Comparison of ENCODE assay signal across 8 mouse cellular contexts in genomic region chr7:127023272-127023691, GRCm38 (mm10). TPM values are rescaled to one million over a fixed set of nuclear protein-coding genes. Genes with fewer than 3 reads are reported as not detected.
DNase-seq lines count a peak whose midpoint lies in the region; ATAC-seq lines count a peak whose summit lies in the region.

No protein-coding gene starts in this region.

- H3K4me1 ChIP-seq in lung, embryonic 16.5 days (replicated peaks; ENCODE audit: control insufficient read depth, insufficient read depth, low read length): peaks cover 62% of the 10 kb centered on the region
- H3K4me1 ChIP-seq in hindbrain, embryonic 10.5 days (replicated peaks): peaks cover 84% of the 10 kb centered on the region
- peaks cover 77% of the 10 kb centered on the region for H3K4me1 ChIP-seq in midbrain, embryonic 13.5 days (replicated peaks)

- 0 out of 2 replicates have a peak overlapping the region, but pooled peaks have one; percentile 27 for H3K27ac ChIP-seq in lung, embryonic 16.5 days (ENCODE audit: low read length)
- H3K27ac ChIP-seq in hindbrain, embryonic 10.5 days: peak overlapping the region; percentile 100
- peak overlapping the region; percentile 100 for H3K27ac ChIP-seq in midbrain, embryonic 13.5 days

- peak; percentile 37 to 54 for DNase-seq in adrenal gland, adult (ENCODE audit: inconsistent age in 2 of 2, low spot score in 1 of 2)
- no peak for DNase-seq in adrenal gland, postnatal 4 days (ENCODE audit: low spot score in 2 of 2)
- DNase-seq in lung, postnatal 10 days: no peak
- no peak for DNase-seq in hindbrain, embryonic 10.5 days (ENCODE audit: low spot score)
- no peak for DNase-seq in natural killer cell, adult 2 months (ENCODE audit: low spot score in 2 of 2)
- no peak for DNase-seq in embryo, embryonic 11 days

- ATAC-seq in lung, embryonic 16.5 days (ENCODE audit: low read depth): no peak
- ATAC-seq in midbrain, embryonic 13.5 days: no peak

- no peaks in the 10 kb centered on the region for H3K9me3 ChIP-seq in lung, embryonic 16.5 days (ENCODE audit: control insufficient read depth, low read length)
- no peaks in the 10 kb centered on the region for H3K9me3 ChIP-seq in hindbrain, embryonic 10.5 days
- no peaks in the 10 kb centered on the region for H3K9me3 ChIP-seq in midbrain, embryonic 13.5 days

- no peaks in the 10 kb centered on the region for H3K27me3 ChIP-seq in lung, embryonic 16.5 days (ENCODE audit: control insufficient read depth, insufficient read depth, low read depth, low read length)
- H3K27me3 ChIP-seq in hindbrain, embryonic 10.5 days (ENCODE audit: insufficient read depth, poor library complexity, severe bottlenecking): no peaks in the 10 kb centered on the region
- H3K27me3 ChIP-seq in midbrain, embryonic 13.5 days: no peaks in the 10 kb centered on the region

- peak overlapping the region; percentile 96 for H3K4me2 ChIP-seq in lung, embryonic 16.5 days (ENCODE audit: low read depth, low read length)
- H3K4me2 ChIP-seq in midbrain, embryonic 13.5 days (replicated peaks): peak overlapping the region; percentile 96

- peak overlapping the region; percentile 99 for H3K9ac ChIP-seq in lung, embryonic 16.5 days (ENCODE audit: low read length)
- H3K9ac ChIP-seq in midbrain, embryonic 13.5 days (replicated peaks): peak overlapping the region; percentile 100

- peaks cover 22% of the 10 kb centered on the region for H3K36me3 ChIP-seq in lung, embryonic 16.5 days (ENCODE audit: control insufficient read depth, insufficient read depth, low read length)
- peaks cover 51% of the 10 kb centered on the region for H3K36me3 ChIP-seq in hindbrain, embryonic 10.5 days
- peaks cover 27% of the 10 kb centered on the region for H3K36me3 ChIP-seq in midbrain, embryonic 13.5 days

- H3K4me3 ChIP-seq in lung, embryonic 16.5 days (ENCODE audit: low read length): peak overlapping the region; percentile 94
- H3K4me3 ChIP-seq in hindbrain, embryonic 10.5 days: peak overlapping the region; percentile 90
- peak overlapping the region; percentile 96 for H3K4me3 ChIP-seq in midbrain, embryonic 13.5 days (replicated peaks)

- 73% methylated on average over 13 of the region's 13 CpGs for WGBS in lung, embryonic 16.5 days
- 79% methylated on average over 13 of the region's 13 CpGs for WGBS in hindbrain, embryonic 10.5 days
- WGBS in midbrain, embryonic 13.5 days: 74% methylated on average over 13 of the region's 13 CpGs

RNA-seq across cellular contexts. Expression of gene Prrt2, which starts 2.3 kb away (rescaled TPM):
- 10 to 100 TPM in 1 of 2 experiments, 1 to 10 TPM in 1; 7.4 to 11.1 TPM for total RNA-seq in adrenal gland, postnatal 4 days (2021)
- polyA plus RNA-seq in lung, embryonic 16.5 days (2015; fragmentation: Nextera tagmentation; extraction: Ambion mirVana): 4.5 TPM in 2 replicates
- 3.3 and 4.4 TPM in 2 replicates for polyA plus RNA-seq in hindbrain, embryonic 10.5 days (2016; fragmentation: Nextera tagmentation; extraction: Ambion mirVana)
- polyA plus RNA-seq in midbrain, embryonic 13.5 days (2015; fragmentation: Nextera tagmentation; extraction: Ambion mirVana): 10.8 and 11.9 TPM in 2 replicates

RNA-seq across cellular contexts. Expression of gene Gm42742, which starts 2.4 kb away (rescaled TPM):
- 10 to 100 TPM; 34.8 to 36.6 TPM for total RNA-seq in adrenal gland, postnatal 4 days (2021)
- 39.1 and 63.1 TPM in 2 replicates for polyA plus RNA-seq in lung, embryonic 16.5 days (2015; fragmentation: Nextera tagmentation; extraction: Ambion mirVana)
- polyA plus RNA-seq in hindbrain, embryonic 10.5 days (2016; fragmentation: Nextera tagmentation; extraction: Ambion mirVana): 17.6 and 75.1 TPM in 2 replicates
- polyA plus RNA-seq in midbrain, embryonic 13.5 days (2015; fragmentation: Nextera tagmentation; extraction: Ambion mirVana): 72.0 and 73.9 TPM in 2 replicates

RNA-seq across cellular contexts. Expression of gene Maz, which starts 3.6 kb away (rescaled TPM):
- total RNA-seq in adrenal gland, postnatal 4 days (2021): 100 to 1,000 TPM; 240 to 256 TPM
- 38.6 and 46.1 TPM in 2 replicates for polyA plus RNA-seq in lung, embryonic 16.5 days (2015; fragmentation: Nextera tagmentation; extraction: Ambion mirVana)
- 66.7 and 83.1 TPM in 2 replicates for polyA plus RNA-seq in hindbrain, embryonic 10.5 days (2016; fragmentation: Nextera tagmentation; extraction: Ambion mirVana)
- 58.2 and 72.5 TPM in 2 replicates for polyA plus RNA-seq in midbrain, embryonic 13.5 days (2015; fragmentation: Nextera tagmentation; extraction: Ambion mirVana)

RNA-seq across cellular contexts. Expression of gene Pagr1a, which starts 6.1 kb away (rescaled TPM):
- 10 to 100 TPM; 12.4 to 15.4 TPM for total RNA-seq in adrenal gland, postnatal 4 days (2021)
- polyA plus RNA-seq in lung, embryonic 16.5 days (2015; fragmentation: Nextera tagmentation; extraction: Ambion mirVana): 45.9 and 67.2 TPM in 2 replicates
- polyA plus RNA-seq in hindbrain, embryonic 10.5 days (2016; fragmentation: Nextera tagmentation; extraction: Ambion mirVana): 84.3 and 130 TPM in 2 replicates
- polyA plus RNA-seq in midbrain, embryonic 13.5 days (2015; fragmentation: Nextera tagmentation; extraction: Ambion mirVana): 39.8 and 40.8 TPM in 2 replicates

RNA-seq across cellular contexts. Expression of gene Pagr1b, which starts 7.0 kb away (rescaled TPM):
- total RNA-seq in adrenal gland, postnatal 4 days (2021): 1 to 10 TPM; 3.5 to 8.3 TPM
- 0.62 and 0.93 TPM in 2 replicates for polyA plus RNA-seq in lung, embryonic 16.5 days (2015; fragmentation: Nextera tagmentation; extraction: Ambion mirVana)
- polyA plus RNA-seq in hindbrain, embryonic 10.5 days (2016; fragmentation: Nextera tagmentation; extraction: Ambion mirVana): 0.25 and 0.55 TPM in 2 replicates
- polyA plus RNA-seq in midbrain, embryonic 13.5 days (2015; fragmentation: Nextera tagmentation; extraction: Ambion mirVana): 0.30 TPM in 1 of 2 replicates, not detected in the other

Comparison
In these comparisons a context has a peak if more than half of its experiments do, and no peak if none do; other contexts are left out.
1. DNase-seq: peak in adrenal gland, adult (2 of 2); none in adrenal gland, postnatal 4 days (0 of 2), lung, postnatal 10 days (single experiment), hindbrain, embryonic 10.5 days (single experiment), natural killer cell, adult 2 months (0 of 2) and embryo, embryonic 11 days (single experiment).
2. H3K27ac ChIP-seq: peak in every context shown above with its lines; median percentile 100 in hindbrain, embryonic 10.5 days; 100 in midbrain, embryonic 13.5 days; 27 in lung, embryonic 16.5 days.
3. Peak in every context shown above with its lines, with median percentiles within 50 percentile points of each other: H3K4me3 ChIP-seq.